Mouse (Mus musculus) MEL (cell line): Measurements from ENCODE around the gene Slc12a8. TPM values are rescaled to one million over a fixed set of nuclear protein-coding genes. Genes with fewer than 3 reads are reported as not detected.

Source experiments
- DNase-seq: peaks from one replicate; pipeline ENCODE4 v3.0.0; 2011; ENCODE audit warnings: low read depth, low spot score
- H3K27ac ChIP-seq: 2 replicates; pipeline ENCODE4 v1.5.1; 2012; ENCODE audit warnings: low read depth, mild to moderate bottlenecking, control low read depth, low read length, moderate library complexity; ENCODE audit not compliant: control insufficient read depth
- H3K27me3 ChIP-seq, 2 experiments: fragments of 150-350 bp in 1 of 2; sonication (generic) in 1 of 2; 2 replicates each; pipeline ENCODE4 v1.6.1; 2012; ENCODE audit warnings: low read length in 2 of 2, mild to moderate bottlenecking in 2 of 2, improper control_type of control experiment in 1 of 2, moderate library complexity in 1 of 2; ENCODE audit not compliant: insufficient read depth in 2 of 2, control insufficient read depth in 1 of 2
- H3K36me3 ChIP-seq, 2 experiments: 2 replicates each; pipeline ENCODE4 v1.6.1; 2012 to 2014; ENCODE audit warnings: low read length in 2 of 2, improper control_type of control experiment in 1 of 2, inconsistent platforms in 1 of 2, mild to moderate bottlenecking in 1 of 2; ENCODE audit not compliant: insufficient read depth in 2 of 2, control insufficient read depth in 1 of 2
- H3K4me1 ChIP-seq, 2 experiments: fragments of 150-350 bp in 1 of 2; sonication (generic) in 1 of 2; 2 replicates each; pipeline ENCODE4 v1.6.1; 2012; ENCODE audit warnings: low read length in 2 of 2, improper control_type of control experiment in 1 of 2, mild to moderate bottlenecking in 1 of 2; ENCODE audit not compliant: insufficient read depth in 2 of 2, control insufficient read depth in 1 of 2
- H3K4me3 ChIP-seq, 2 experiments: fragments of 150-350 bp in 1 of 2; sonication (generic) in 1 of 2; 2 replicates each; pipeline ENCODE4 v1.5.1; 2012; ENCODE audit warnings: low read depth in 2 of 2, low read length in 2 of 2, mild to moderate bottlenecking in 2 of 2, moderate library complexity in 2 of 2, control low read depth in 1 of 2, improper control_type of control experiment in 1 of 2; ENCODE audit not compliant: control insufficient read depth in 1 of 2, insufficient read depth in 1 of 2
- H3K79me2 ChIP-seq: 2 replicates; pipeline ENCODE4 v1.6.1; 2012; ENCODE audit warnings: mild to moderate bottlenecking, low read length, moderate library complexity; ENCODE audit not compliant: control insufficient read depth, poor library complexity, insufficient read depth
- H3K9ac ChIP-seq: 2 replicates; pipeline ENCODE4 v1.6.1; 2012; ENCODE audit warnings: low read depth, mild to moderate bottlenecking, control low read depth, low read length, moderate library complexity; ENCODE audit not compliant: control insufficient read depth, poor library complexity, severe bottlenecking
- H3K9me3 ChIP-seq: fragments of 150-350 bp; sonication (generic); replicated peaks from 2 replicates; pipeline ENCODE4 v1.6.1; 2012; ENCODE audit warnings: mild to moderate bottlenecking, low read length, improper control_type of control experiment, moderate library complexity; ENCODE audit not compliant: insufficient read depth
- BHLHE40 ChIP-seq: IDR thresholded peaks from 2 replicates; pipeline ENCODE4 v1.6.1; 2012; ENCODE audit warnings: low read depth, mild to moderate bottlenecking, inconsistent platforms, low read length, improper control_type of control experiment, borderline replicate concordance
- CHD1 ChIP-seq: IDR thresholded peaks from 2 replicates; pipeline ENCODE4 v1.6.1; 2012; ENCODE audit warnings: low read depth, mild to moderate bottlenecking, inconsistent platforms, low read length, improper control_type of control experiment
- E2F4 ChIP-seq: IDR thresholded peaks from 2 replicates; pipeline ENCODE4 v1.6.1; 2011; ENCODE audit warnings: low read depth, low read length, improper control_type of control experiment, borderline replicate concordance
- EP300 ChIP-seq, 2 experiments: IDR thresholded peaks; 2 replicates each; pipeline ENCODE4 v1.6.1; 2011; ENCODE audit warnings: improper control_type of control experiment in 2 of 2, low read length in 2 of 2, low read depth in 1 of 2, mild to moderate bottlenecking in 1 of 2
- GATA1 ChIP-seq: IDR thresholded peaks from 2 replicates; pipeline ENCODE4 v1.6.1; 2011; ENCODE audit warnings: low read depth, low read length, improper control_type of control experiment
- JUND ChIP-seq: IDR thresholded peaks from 2 replicates; pipeline ENCODE4 v1.6.1; 2011; ENCODE audit warnings: low read depth, mild to moderate bottlenecking, improper control_type of control experiment, low read length
- KAT2A ChIP-seq: conservative IDR thresholded peaks from 2 replicates; pipeline ENCODE4 v1.6.1; 2012; ENCODE audit warnings: low read depth, low read length, improper control_type of control experiment, inconsistent platforms
- MAX ChIP-seq: IDR thresholded peaks from 2 replicates; pipeline ENCODE4 v1.6.1; 2011; ENCODE audit warnings: low read length, improper control_type of control experiment
- MAZ ChIP-seq: IDR thresholded peaks from 2 replicates; pipeline ENCODE4 v1.6.1; 2012; ENCODE audit warnings: low read depth, mild to moderate bottlenecking, inconsistent platforms, low read length, improper control_type of control experiment
- MYC ChIP-seq: IDR thresholded peaks from 2 replicates; pipeline ENCODE4 v1.6.1; 2011; ENCODE audit warnings: low read depth, mild to moderate bottlenecking, low read length, improper control_type of control experiment, moderate library complexity
- NELFE ChIP-seq: IDR thresholded peaks from 2 replicates; pipeline ENCODE4 v1.6.1; 2011; ENCODE audit warnings: low read depth, low read length, improper control_type of control experiment
- NRF1 ChIP-seq: IDR thresholded peaks from 2 replicates; pipeline ENCODE4 v1.6.1; 2014; ENCODE audit warnings: low read depth, mild to moderate bottlenecking, inconsistent platforms, low read length, improper control_type of control experiment, moderate library complexity; ENCODE audit not compliant: poor library complexity, insufficient read depth, severe bottlenecking
- POLR2A ChIP-seq, 2 experiments: IDR thresholded peaks; 2 replicates each; pipeline ENCODE4 v1.6.1; 2011 to 2012; ENCODE audit warnings: low read length in 2 of 2, mild to moderate bottlenecking in 2 of 2, control low read depth in 1 of 2, improper control_type of control experiment in 1 of 2, low read depth in 1 of 2, moderate library complexity in 1 of 2; ENCODE audit not compliant: control insufficient read depth in 1 of 2, insufficient read depth in 1 of 2, poor library complexity in 1 of 2
- SIN3A ChIP-seq: IDR thresholded peaks from 2 replicates; pipeline ENCODE4 v1.6.1; 2012; ENCODE audit warnings: low read length, improper control_type of control experiment, inconsistent platforms
- SMC3 ChIP-seq: IDR thresholded peaks from 2 replicates; pipeline ENCODE4 v1.6.1; 2011; ENCODE audit warnings: low read depth, low read length, improper control_type of control experiment
- TAL1 ChIP-seq: IDR thresholded peaks from 2 replicates; pipeline ENCODE4 v1.6.1; 2012; ENCODE audit warnings: mild to moderate bottlenecking, inconsistent platforms, low read length, moderate library complexity, mixed read lengths
- UBTF ChIP-seq: IDR thresholded peaks from 2 replicates; pipeline ENCODE4 v1.6.1; 2012; ENCODE audit warnings: low read depth, mild to moderate bottlenecking, inconsistent platforms, low read length, improper control_type of control experiment, moderate library complexity, borderline replicate concordance; ENCODE audit not compliant: insufficient read depth
- ZKSCAN1 ChIP-seq: IDR thresholded peaks from 2 replicates; pipeline ENCODE4 v1.6.1; 2012; ENCODE audit warnings: low read depth, mild to moderate bottlenecking, inconsistent platforms, low read length, improper control_type of control experiment, moderate library complexity
- ZNF384 ChIP-seq: IDR thresholded peaks from 2 replicates; pipeline ENCODE4 v1.6.1; 2012; ENCODE audit warnings: low read depth, mild to moderate bottlenecking, inconsistent platforms, low read length, improper control_type of control experiment
- polyA plus RNA-seq, 2 experiments: library from polyadenylated mRNA; stranded (reverse) in 1 of 2; unstranded in 1 of 2; fragments of >175 nt in 1 of 2; fragments of >200 nt in 1 of 2; gene quantifications; 2 replicates each; pipeline versions ENCODE4 v1.2.1 to v1.2.4; 2012; ENCODE audit warnings: low replicate concordance in 2 of 2, low read depth in 1 of 2; ENCODE audit not compliant: insufficient read length in 2 of 2, insufficient read depth in 1 of 2, missing spikeins in 1 of 2
- total RNA-seq: library from RNA; depleted of rRNA; stranded (reverse); fragments of 300-350 nt; gene quantifications from 2 replicates; pipeline ENCODE4 v1.2.3, GENCODE M21; 2012

Slc12a8 gene
- total and polyA plus RNA-seq, 3 experiments: 0.29 TPM; not detected in 2

DNA sequence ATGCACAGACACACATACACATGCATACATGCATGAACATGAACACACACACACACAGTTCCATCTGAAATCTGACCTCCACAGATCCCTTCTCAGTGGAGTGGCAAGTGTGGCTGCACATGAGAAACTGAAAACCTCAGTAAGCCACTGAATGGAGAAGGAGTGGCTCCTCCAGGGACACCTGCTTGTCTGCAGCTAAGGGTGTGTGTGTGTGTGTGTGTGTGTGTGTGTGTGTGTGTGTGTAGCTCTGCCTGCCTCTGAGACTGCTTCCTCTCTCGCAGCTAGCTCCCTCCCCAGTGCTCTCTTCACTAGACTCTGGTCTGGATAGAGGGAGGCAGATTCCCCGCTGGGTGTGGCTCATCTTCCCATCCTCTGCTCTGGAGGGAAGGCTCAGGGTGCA lies 92.4 kb downstream of the Slc12a8 start:
- Histone ChIP-seq H3K9me3 (no peaks in the 10 kb centered on the region), H3K4me1 (no peaks in the 10 kb centered on the region), H3K36me3 (no peaks in the 10 kb centered on the region), H3K9ac (no peak overlapping the region), H3K27ac (no peak overlapping the region), H3K79me2 (no peaks in the 10 kb centered on the region), H3K4me3 (no peak overlapping the region), H3K27me3 (peaks cover 0 to 5% of the 10 kb centered on the region in 2 experiments; a peak in 2 of 4 replicates)
- TF ChIP-seq KAT2A (no peak), CHD1 (no peak), SMC3 (no peak), ZNF384 (no peak), GATA1 (no peak), EP300 (IDR thresholded peaks at IDR 0.05; ENCODE audit: low read depth in 1 of 2, low read length in 2 of 2) (no peak), POLR2A (IDR thresholded peaks at IDR 0.05; ENCODE audit: control insufficient read depth in 1 of 2, insufficient read depth in 1 of 2, low read depth in 1 of 2, low read length in 2 of 2, poor library complexity in 1 of 2) (no peak), UBTF (no peak), MYC (no peak), ZKSCAN1 (no peak)
- no peak for DNase-seq

DNA sequence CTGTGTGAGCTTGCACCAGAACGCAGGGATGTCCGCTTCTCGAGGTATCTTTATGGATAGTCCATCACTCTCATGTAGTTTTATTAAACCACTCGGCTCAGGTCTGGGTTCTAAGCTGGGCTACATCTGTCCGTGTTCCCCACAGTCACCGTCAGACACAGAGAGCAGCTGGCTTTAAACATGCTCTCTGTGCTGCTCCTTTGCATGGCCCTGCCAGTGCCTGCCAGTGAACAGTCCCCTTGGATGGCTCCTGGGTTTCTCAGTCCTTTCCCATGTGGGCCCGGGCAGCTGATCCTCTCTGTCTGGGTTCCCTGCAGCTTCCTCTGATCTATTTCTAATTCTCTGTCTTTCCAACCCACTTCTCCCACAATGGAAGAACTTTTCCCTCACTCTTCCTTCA lies 93.3 kb downstream of the Slc12a8 start:
- H3K9me3 ChIP-seq: no peaks in the 10 kb centered on the region
- no peak overlapping the region for H3K27ac ChIP-seq
- no peak overlapping the region for H3K4me3 ChIP-seq
- no peak overlapping the region for H3K9ac ChIP-seq
- no peak for DNase-seq
- no peak for TF ChIP-seq JUND
- no peak for TF ChIP-seq MAZ
- TF ChIP-seq MAX: no peak
- no peak for TF ChIP-seq NRF1
- TF ChIP-seq POLR2A (IDR thresholded peaks at IDR 0.05; ENCODE audit: control insufficient read depth in 1 of 2, insufficient read depth in 1 of 2, low read depth in 1 of 2, low read length in 2 of 2, poor library complexity in 1 of 2): no peak
- TF ChIP-seq BHLHE40: no peak
- no peak for TF ChIP-seq E2F4
- no peak for TF ChIP-seq SIN3A
- no peak for TF ChIP-seq ZKSCAN1
- no peak for TF ChIP-seq TAL1
- TF ChIP-seq NELFE: no peak
- no peak for TF ChIP-seq CHD1
- H3K79me2 ChIP-seq: no peaks in the 10 kb centered on the region
- no peaks in the 10 kb centered on the region for H3K4me1 ChIP-seq
- no peaks in the 10 kb centered on the region for H3K36me3 ChIP-seq
- H3K27me3 ChIP-seq: peaks cover 0 to 3% of the 10 kb centered on the region in 2 experiments; a peak in 2 of 4 replicates
